Mouse (Mus musculus): Measurements from ENCODE around the gene Krt9.
"Not testable (repeated sequence)": the region's sequence is repeated elsewhere in the genome, so short reads cannot be mapped to it uniquely, and the experiment has no call there.

The Krt9 gene

DNA sequence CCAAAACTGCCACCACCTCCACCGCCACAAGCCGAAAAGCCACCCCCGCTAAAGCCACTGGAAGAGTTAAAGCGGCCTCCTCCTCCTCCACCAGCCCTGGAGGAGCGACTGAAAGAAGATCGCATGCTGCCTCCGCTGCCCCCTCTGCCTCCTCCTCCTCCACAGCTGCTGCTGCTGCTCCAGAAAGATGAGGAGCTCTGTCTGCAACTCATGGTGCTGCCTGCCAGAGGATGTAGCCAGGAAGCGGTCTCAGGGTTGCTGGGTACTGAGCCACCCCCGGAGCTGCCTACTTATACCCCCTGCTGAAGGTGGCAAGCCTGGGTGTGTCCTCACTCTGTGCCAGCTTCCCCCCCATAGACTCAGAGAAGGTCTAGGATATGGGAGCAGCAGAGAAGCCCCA is at the start of gene Krt9:
TSS of gene Krt9 (minus strand) at position 255 of the 400 bp plus-strand sequence.
- DNase-seq, result no peak

DNA sequence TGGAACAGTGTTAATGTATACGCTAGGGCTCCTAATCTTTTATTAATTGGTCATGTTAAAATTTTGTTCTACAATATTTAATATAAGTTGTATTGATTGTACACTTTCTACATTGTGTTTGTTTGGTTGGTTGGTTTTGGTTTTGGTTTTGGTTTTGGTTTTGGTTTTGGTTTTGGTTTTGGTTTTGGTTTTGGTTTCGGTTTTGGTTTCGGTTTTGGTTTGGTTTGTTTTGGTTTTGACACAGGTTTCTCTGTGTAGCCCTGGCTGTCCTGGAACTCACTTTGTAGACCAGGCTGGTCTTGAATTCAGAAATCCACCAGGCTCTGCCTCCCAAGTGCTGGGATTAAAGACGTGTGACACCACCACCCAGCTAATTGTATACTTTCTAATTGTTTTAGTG is 47.2 kb upstream of the Krt9 start:
- DNase-seq, result not testable (repeated sequence)

DNA sequence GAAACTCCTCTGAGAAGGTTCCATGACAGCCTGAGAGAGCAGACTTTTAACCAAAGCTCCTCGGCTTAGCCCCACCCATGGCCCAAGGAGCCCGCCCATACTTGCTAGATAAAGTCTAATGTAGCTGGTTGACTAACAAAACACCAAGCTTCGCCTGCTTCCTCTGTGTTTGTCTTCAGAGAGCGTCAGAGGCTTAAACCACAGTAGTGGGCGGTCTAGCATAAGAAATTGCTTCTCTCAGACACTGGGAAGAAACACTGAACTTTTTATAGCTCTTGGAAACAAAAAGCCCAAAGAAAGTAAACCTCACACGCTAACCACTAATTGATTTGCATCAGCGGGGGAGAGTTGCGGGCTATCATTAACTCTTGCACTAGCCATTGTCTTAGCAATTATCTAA is 28.7 kb upstream of the Krt9 start:
- no peak for DNase-seq

DNA sequence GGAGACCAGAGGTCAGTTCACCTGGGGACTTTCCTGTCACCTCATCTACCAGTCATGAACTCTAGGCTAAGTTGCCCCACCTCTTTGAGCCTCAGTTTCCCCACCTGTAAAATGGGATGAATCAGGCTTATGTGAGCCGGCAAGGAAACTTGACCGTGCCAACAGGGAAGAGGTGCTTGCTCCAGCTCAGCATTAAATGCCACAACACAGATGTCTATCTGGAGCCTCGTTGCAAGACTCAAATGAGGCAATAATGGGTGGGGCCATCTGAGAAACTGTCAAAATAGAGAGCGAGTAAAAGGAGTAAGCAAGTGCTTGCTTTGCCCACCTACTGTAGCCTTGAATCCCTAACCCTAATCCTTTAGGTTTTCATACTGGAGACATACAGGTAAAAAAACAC is 26.3 kb upstream of the Krt9 start:
- DNase-seq, result no peak

DNA sequence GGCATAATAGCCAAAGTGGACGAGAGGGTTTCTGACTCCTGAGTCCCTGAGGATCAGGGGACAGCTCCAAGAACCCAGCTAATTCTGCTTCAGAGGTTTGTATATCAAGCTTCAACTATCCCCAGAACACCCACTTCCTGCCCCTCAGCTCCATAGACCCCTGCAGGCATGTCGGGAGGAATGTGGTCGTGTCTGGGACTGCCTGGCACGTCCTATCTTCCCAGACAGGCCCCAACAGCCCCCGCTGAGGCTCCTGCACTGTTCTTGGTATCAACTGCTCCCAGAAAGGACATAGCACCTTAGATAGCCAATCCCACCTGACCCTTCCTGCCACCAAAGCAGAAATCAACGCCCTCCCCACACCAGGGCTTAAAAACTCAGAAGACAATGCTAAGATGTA is 15.5 kb upstream of the Krt9 start:
- DNase-seq, result no peak

DNA sequence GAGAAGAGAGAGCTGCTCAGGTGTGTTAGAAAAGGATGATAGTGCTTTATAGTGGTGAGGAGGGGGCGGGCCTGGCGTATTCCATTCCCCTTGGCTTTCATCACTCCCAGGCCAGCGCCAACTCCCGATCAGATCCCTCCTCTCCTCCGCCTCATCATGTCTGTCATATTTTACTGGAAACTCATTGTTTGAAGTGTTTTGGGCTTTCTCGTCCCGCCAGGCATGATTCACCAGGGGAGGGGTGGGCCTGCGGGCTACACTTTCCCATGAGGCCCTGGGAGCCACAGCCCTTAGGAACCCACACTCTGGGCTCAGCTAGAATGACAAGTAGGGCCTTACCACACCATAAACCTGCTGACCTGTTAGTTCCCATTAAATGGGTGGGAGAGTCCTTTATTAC is 14.5 kb upstream of the Krt9 start, which contains the start of gene Krt14:
TSS of gene Krt14 (minus strand) at position 51 of the 400 bp plus-strand sequence.
- DNase-seq, result no peak

DNA sequence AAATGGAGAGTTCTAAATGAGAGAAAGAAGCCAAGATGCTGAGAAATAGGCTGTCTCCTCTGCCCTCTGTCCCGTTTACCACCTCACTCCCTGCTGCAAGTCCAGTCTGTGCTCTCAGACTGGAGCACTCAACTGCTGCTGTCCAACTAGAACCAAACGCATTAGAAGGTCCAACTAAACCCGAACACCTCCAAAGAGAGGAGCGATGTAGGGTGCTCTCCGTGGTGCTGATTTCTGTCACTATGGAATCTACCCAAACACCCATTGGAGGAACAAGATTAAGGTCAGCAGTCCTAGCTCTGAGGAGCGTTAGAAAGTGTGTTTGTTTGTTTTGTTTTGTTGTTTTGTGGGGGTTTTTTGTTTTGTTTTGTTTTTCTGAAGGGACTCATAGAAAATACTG is 10.4 kb upstream of the Krt9 start:
- peak; percentile 79 for DNase-seq

DNA sequence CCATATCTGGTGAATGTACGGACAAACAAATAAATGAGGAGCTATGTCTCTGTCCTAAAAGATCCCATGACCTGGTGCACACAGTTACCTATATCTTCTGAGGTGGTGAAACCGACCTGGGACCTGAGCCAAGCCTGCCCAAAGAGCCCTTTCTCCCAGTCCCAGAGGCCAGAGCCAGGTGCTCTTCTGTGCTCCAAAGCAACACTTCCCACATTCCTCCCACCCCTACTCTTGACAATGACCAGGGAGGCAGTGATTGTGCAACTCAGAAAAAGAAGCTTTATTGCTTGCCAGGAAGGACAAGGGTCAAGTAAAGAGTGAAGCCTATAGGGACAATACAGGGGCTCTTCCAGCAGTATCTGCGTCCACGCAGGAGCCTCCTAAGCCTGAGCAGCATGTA is 9.9 kb upstream of the Krt9 start:
- DNase-seq, result no peak

DNA sequence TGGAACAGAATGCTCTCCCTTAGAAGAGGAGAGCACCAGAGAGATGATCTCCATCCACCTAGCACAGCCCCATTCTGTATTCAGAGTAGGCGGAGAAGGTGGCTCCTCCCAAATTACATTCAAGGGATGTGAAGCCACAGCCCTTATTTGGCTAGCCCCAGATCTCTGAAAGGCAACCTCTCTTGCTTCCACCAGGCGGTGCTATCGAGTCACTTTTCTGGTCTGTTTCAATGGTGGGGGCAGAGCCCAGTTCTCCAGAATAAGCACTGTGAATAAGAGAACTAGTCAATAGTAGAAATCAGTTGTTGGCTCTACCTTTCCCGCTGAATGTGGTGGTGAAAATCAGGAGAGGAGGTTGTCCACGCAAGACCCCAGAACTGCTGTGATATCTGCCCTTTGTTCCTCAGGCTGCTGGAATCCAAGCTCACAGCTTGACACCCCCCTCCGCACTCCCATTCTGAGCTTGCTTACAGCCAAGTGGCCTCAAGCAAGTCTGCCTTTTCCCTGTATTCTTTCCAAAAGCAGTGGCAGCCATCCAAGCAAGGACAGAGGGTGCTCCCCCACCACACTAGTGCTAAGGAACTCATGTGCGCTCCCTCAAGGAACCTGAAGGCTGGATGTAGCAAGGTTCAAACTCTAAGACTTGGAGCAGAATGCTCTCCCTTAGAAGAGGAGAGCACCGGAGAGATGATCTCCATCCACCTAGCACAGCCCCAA is 7.2 kb upstream of the Krt9 start:
- peak; percentile 16 for DNase-seq

DNA sequence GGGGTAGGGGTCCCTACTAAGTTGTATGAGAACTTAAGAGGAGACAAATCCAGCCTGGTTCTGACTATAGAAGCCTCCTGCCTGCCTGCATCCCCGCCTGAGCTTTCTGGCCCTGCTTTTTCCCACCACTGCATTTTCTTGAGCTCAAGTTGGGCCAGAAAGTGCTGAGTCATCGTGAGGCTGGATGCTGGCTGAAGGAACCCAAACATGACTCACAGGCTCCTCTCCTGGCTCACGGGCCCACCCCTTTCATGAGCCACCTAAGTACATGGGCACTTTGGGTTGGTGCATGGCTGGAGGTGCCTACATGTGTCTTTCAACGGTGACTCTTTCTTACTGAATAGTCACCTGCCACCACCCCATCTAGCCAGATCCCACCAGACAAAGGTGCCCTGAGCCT is 5.6 kb upstream of the Krt9 start:
- no peak for DNase-seq

DNA sequence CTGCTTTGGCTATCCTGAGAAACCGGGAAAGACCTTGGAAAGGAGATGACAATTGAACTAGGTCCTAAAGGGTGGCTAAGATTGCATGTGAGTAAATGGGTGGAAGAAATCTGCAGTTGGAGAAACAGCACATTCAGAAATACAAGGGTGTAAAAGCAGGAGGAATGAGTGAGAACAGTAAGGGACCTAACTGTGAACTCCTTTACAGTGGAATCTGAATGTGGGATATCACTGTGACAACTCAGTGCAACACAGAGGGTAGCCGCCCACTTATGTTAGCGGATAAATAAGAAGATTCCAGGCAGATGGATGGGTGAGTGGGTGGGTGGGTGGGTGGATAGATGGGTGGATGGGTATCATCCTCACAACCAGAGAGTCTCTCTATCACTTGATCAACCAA is 1.2 kb downstream of the Krt9 start:
- DNase-seq, result no peak

DNA sequence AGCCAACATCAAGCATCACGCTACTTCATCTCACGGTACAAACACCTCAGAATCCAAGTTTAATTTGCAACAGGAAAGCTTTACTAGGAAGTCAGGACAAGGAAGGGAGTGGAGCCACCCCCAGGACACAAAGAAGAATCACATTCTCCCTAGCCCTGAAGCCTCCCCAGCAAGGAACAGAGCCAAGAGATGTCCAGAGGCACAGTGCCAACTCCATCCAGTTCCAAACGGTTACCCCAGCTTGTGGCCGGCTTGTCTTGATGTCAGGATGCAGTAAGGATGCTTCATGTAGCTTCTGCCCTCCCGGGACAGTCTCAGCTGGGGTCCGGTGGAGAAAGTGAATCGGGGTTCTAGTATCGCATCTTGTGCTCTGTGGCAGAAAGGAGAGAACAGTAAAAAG is 6.3 kb downstream of the Krt9 start:
- no peak for DNase-seq

DNA sequence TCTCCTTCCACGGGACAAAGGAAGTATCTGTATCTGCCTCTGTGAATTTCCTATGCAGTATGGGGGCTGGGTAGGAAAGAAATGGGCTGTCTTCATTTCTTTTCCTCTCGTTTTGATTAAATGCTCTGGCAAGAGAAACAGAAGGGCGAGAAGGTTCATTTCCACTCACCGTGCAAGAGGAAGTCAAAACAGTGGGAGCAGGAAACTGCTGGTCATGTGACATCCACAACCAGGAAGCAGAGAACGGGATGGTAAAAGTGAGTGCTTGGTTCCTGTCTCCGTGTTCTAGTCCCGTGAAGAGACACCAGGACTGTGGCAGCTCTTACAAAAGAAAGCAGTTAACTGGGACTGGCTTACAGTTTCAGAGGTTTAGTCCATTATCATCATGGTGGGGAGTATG is 11.3 kb downstream of the Krt9 start:
- DNase-seq, result no peak

DNA sequence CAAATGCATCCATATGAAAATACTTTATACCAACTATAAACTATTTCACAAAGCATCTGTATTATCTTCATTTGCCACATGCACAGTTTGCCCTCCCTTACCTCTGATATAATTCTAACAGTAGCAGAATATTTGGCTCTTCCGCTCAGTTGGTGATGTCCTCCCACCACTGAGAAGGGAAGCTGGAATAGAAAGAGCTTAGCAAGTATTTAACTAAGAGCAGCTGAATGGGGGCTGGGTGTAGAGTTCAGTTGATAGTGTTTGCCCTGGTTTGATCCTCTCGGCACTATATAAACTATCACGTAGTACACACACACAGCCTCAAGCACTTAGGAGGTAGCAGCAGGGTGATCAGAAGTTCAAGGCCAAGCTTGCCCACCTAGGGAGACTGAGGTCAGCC is 13.8 kb downstream of the Krt9 start:
- DNase-seq, result no peak

DNA sequence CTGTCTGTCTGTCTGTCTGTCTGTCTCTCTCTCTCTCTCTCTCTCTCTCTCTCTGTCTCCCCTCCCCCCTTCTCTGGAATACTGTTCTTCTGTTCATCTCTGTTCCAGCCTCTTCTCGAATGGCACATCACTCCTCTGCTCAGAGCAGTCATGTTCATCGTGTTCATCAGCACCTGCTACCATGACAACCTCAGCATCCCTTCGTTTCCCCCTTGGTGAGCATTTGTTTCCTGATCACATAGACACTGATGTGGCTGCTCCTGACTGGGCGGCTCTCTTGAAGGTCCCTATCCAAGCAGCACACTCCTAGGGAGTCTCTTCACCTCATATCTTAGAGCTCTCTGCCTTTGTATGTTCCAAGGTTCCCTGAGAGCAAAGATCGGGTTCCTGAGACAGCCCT is 14.7 kb downstream of the Krt9 start:
- DNase-seq, result no peak

DNA sequence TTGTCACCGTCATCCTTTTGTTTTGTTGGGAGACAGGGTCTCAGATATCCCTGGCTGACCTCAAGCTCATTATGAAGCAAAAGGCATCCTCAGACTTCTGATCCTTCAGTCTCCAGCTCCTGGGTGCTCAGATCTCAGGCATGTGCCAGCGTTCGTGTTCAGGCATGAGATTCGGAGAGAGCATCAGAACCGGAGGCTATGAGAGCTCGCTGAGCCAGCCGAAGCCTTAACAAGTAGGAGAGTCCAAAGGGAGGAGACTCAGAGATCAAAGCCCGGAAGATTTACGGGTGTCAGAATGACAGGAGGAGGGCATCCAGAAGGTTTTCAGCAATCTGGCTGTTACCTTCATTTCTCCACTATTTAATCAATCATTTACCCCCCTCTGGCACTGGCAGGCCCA is 16.3 kb downstream of the Krt9 start:
- no peak for DNase-seq

DNA sequence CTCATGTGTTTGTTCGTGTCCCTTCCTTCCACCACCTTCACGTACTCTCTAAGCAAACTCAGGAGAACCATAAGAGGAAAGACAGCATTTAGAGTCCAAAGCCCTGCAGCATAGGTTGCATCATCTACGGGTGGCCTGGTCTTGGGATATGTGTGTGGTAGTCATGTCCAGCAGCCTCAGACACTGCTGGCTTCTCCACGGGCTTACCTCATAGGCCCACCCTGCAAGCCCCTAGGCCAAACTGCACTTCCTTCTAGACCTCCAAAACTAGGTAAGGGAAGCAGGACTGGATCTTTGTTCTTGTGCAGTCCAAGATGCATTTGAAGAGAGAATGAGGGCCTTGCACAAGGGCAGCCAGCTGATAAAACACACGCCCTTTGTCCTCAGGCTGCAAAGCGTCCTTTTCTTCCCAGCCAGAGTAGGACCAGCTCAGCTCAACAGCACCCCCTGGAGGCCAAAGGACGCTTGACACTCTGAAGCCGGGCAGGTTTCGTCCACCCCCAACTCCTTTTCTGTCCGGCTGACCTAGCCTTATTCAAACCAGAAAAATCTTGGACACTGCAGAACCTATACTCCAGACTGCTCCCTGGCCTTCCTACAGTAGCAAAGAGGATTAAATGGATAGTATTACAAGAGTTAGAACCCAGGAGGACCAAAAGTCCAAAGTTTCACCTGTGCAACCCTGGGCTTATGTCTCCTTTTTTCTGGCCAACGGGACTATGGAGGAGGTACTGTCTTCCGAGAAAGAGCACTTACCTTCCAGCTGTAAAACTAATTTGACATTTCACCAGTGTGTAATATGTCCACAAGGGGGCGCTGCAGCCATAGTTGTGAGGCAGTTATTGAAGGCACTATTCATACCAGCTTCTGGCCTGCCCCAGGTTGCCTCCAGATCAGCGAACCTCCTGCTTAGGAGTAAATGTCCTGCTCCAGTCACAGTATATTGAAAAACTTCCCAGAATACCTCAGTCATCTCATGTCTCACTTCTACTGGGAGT is 24.0 kb downstream of the Krt9 start:
- peak; percentile 83 for DNase-seq

DNA sequence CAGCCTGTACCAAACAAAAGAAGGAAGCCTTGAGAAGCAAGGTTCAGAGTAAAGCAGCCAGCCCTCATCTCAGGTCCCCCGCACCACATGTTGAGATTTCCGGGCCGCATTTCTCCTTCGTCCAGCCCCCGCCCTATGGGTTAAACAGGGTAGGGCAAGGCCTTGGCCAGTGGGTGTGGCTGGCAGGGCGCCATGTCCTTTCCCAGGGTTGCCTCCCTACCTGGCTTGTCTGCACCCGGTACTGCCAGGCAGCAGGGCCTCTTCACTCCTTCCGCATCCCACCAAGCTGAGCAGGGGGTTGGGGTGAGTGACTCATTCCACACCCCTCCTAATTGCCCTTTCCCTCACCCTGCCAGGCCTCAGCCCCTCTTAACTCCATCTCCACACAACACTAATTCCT is 25.0 kb downstream of the Krt9 start:
- peak; percentile 61 for DNase-seq

DNA sequence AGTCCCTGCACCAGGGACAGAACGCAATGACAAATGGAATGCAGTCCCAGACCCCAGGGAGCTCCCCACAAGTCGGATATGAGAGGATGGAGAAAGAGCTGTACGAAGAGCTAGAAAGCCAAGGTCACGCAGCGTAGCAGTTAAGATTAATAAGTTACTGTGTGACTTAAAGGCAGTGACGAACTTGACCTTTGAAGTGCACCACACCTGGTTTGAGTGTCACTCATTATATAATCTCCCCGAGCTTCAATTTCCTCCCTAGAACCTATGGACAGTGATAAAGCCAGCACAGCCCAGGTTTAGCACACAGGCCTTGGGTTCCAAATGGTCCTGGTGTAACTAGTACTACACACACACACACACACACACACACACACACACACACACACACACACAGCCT is 28.7 kb downstream of the Krt9 start:
- DNase-seq, result no peak

DNA sequence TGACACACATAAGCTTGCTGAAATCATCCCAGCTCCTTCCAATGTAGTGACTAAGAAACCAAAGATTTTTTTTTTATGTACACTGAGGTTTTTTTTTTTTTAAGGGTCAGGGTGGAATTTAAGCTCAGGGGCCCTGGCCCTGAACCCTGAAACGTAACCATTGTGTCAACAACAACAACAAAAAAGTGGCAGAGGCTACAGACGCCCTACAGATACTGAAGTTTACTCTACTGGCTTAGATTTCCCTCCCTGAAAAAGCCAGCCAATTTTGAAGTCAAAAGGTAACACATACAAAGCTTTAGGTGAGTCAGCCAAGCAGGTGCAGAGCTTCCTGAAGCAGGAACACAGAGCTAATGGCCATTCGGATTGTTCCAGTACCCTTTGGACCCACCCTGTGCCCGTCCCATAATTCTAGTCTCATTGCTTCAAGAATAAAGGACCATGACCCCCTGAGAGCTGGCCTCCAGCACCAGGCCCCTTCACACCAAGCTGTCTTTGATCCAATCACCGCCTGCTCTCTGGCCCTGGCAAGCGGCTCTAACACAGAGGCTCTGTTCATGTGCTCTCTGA is 35.1 kb downstream of the Krt9 start:
- no peak for DNase-seq

DNA sequence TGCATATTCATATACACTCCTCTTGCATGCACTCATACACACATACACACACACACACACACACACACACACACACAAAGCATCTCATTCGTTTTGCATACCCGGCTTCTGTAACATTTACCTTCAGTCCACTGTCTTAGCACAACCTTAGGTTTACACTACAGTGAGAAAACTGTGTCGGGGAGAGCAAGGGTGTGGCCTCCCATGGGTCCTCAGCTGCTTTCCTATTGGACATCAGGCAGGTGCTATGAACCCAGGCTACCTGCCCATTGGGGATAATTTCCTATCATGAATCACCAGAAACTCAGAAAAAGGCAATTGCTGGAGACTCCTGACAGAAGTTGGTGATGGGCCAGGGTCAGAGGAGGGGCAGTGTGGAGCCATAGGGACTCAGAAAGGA is 35.7 kb downstream of the Krt9 start:
- no peak for DNase-seq

DNA sequence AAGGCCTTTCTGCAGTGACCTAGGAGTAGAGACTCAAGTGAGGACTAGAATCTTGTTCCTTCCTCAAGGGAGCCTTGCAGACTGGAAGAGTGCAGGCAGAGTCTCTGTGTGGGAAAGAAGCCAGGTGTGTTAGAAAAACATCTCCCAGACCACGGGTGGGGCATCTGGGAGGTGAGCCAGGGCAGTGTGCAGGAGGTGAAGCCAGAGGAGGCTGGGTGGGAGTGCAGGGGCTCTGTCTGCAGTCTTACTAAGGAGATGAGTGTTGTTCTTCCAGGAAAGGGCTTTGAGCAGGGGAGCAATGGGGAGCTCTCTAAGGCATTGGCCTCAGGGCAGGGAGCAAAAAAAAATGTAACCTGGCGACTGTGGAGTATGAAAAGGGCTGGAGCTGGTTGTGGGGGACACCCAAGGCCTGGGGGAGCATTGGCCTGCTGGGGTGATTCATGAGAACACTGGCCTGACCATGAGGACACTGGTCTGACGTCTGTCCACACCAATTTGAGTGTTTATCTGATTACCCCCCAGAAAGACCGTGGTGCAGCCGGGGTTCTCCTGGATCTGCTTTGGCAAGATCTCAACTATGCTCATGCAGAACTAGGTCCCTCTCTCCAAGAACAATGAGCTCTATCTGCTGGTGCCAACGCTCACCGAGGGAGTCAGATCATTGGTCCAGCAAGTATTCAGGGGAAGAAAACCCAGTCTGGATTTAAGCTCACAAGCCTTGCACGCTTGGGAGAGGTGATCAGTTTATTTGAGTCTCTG is 37.4 kb downstream of the Krt9 start:
- no peak for DNase-seq
